Mouse (Mus musculus) myocyte (in vitro differentiated cells): Measurements from ENCODE around the gene Irx5.

ENCODE experiments used
- MYOG ChIP-seq, 3 experiments: IDR thresholded peaks; one replicate each; pipeline ENCODE4 v1.6.1; 2011; ENCODE audit warnings: control low read depth in 2 of 3, low read depth in 2 of 3, mild to moderate bottlenecking in 2 of 3; ENCODE audit not compliant: insufficient read length in 2 of 3, control insufficient read depth in 1 of 3, insufficient read depth in 1 of 3
- POLR2A ChIP-seq: IDR thresholded peaks from one replicate; pipeline ENCODE4 v1.6.1; 2011; ENCODE audit warnings: low read depth, mild to moderate bottlenecking, control low read depth, moderate library complexity; ENCODE audit not compliant: insufficient read length
- TCF12 ChIP-seq: IDR thresholded peaks from one replicate; pipeline ENCODE4 v1.6.1; 2011; ENCODE audit warnings: mild to moderate bottlenecking, control low read depth; ENCODE audit not compliant: poor library complexity, insufficient read depth, severe bottlenecking
- USF1 ChIP-seq: IDR thresholded peaks from one replicate; pipeline ENCODE4 v1.6.1; 2011; ENCODE audit warnings: low read depth, mild to moderate bottlenecking, control low read depth, moderate library complexity

- TF ChIP-seq USF1 (no peak), TCF12 (no peak), MYOG (IDR thresholded peaks at IDR 0.05; ENCODE audit: control insufficient read depth in 1 of 3, insufficient read depth in 1 of 3, insufficient read length in 2 of 3, low read depth in 2 of 3) (no peak), POLR2A (no peak)
Measured at GRCm38 (mm10) chr8:92363217-92364147, 6.1 kb downstream of the Irx5 start.
